Mouse (Mus musculus): Measurements from ENCODE around the gene Dnajc12.

DNA sequence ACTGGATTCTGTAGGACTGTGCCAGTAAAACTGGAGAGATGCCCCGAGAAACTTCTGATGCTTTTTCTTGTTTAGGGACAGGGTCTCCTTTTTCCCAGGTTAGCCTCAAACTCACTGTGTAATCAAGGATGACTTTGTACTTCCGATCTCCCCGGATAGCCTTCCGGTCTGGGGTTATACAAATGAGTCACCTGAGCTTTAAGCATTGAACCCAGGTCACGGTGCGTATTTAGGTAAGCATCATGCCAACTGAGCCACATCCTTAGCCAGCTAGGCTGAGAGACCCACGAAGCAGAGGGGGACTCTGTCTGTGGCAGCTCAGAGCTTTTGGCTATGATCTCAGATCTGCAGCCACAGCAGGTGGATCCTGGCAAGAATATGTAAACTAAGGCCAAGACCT lies 31.6 kb upstream of the Dnajc12 start:
- TF ChIP-seq EP300 (IDR thresholded peaks at IDR 0.05; ENCODE audit: low read depth) (no peak), CTCF (IDR thresholded peaks at IDR 0.05; ENCODE audit: low read depth) (no peak)
